Mouse (Mus musculus) heart, embryonic 10.5 days (tissue): ENCODE data around the gene Usp2. TPM values are rescaled to one million over a fixed set of nuclear protein-coding genes. Genes with fewer than 3 reads are reported as not detected.
A peak's percentile ranks its signal among the peaks of the same experiment; 100 is the strongest.

ENCODE experiments used
- DNase-seq: peaks from one replicate; pipeline ENCODE4 v3.0.0-alpha.2; 2017; ENCODE audit warnings: low spot score
- H3K27ac ChIP-seq: fragments of 300-500 bp; sonication (generic); 2 replicates; pipeline ENCODE4 v1.5.1; 2016; ENCODE audit warnings: mild to moderate bottlenecking
- H3K27me3 ChIP-seq: fragments of 300-500 bp; sonication (generic); 2 replicates; pipeline ENCODE4 v1.6.1; 2016; ENCODE audit warnings: mild to moderate bottlenecking; ENCODE audit not compliant: poor library complexity, insufficient read depth, severe bottlenecking
- H3K36me3 ChIP-seq: fragments of 300-500 bp; sonication (generic); 2 replicates; pipeline ENCODE4 v1.6.1; 2016; ENCODE audit warnings: mild to moderate bottlenecking, moderate library complexity
- H3K4me1 ChIP-seq: fragments of 300-500 bp; sonication (generic); 2 replicates; pipeline ENCODE4 v1.6.1; 2016; ENCODE audit warnings: mild to moderate bottlenecking
- H3K4me3 ChIP-seq: fragments of 300-500 bp; sonication (generic); 2 replicates; pipeline ENCODE4 v1.5.1; 2016; ENCODE audit warnings: mild to moderate bottlenecking, moderate library complexity
- H3K9me3 ChIP-seq: fragments of 300-500 bp; sonication (generic); 2 replicates; pipeline ENCODE4 v1.6.1; 2016; ENCODE audit warnings: mild to moderate bottlenecking, moderate library complexity
- WGBS: fragments of 180-500 bp; shearing (Covaris S2); methylation state at CpG from one replicate; pipeline ENCODE4 v1.1.7; 2016; 5-methylcytosine and 5-hydroxymethylcytosine counted together
- polyA plus RNA-seq: library from polyadenylated mRNA; unstranded; fragments of >200 nt; fragmentation: Nextera tagmentation; extraction: Ambion mirVana; gene quantifications from 2 replicates; pipeline ENCODE4 v1.2.1, GENCODE M21; 2016

Usp2 gene
- polyA plus RNA-seq, 1 experiment from 2014 or later, result 36.1 TPM

- Histone ChIP-seq H3K36me3 (peaks cover 16% of the 10 kb centered on the region; the same call in 1 of the 2 replicates), H3K9me3 (no peaks in the 10 kb centered on the region), H3K27me3 (peaks cover 11% of the 10 kb centered on the region; the same call in 1 of the 2 replicates), H3K27ac (no peak overlapping the region; the same call in 1 of the 2 replicates), H3K4me3 (no peak overlapping the region), H3K4me1 (peaks cover 88% of the 10 kb centered on the region)
- DNase-seq, result no peak
- 70% methylated on average over 10 of the region's 10 CpGs for WGBS
Measured at GRCm38 (mm10) chr9:44079997-44080780, 13.4 kb downstream of the Usp2 start.

- no peak overlapping the region for H3K27ac ChIP-seq
- peaks cover 88% of the 10 kb centered on the region for H3K4me1 ChIP-seq
- DNase-seq, result no peak
- peaks cover 19% of the 10 kb centered on the region; the same call in 1 of the 2 replicates for H3K27me3 ChIP-seq
- peaks cover 9% of the 10 kb centered on the region; the same call in 1 of the 2 replicates for H3K36me3 ChIP-seq
- H3K4me3 ChIP-seq, result no peak overlapping the region
- WGBS, result 75% methylated on average over 5 of the region's 5 CpGs
- H3K9me3 ChIP-seq, result no peaks in the 10 kb centered on the region
Measured at GRCm38 (mm10) chr9:44080953-44081352, 14.1 kb downstream of the Usp2 start.

- Histone ChIP-seq H3K27ac (no peak overlapping the region), H3K36me3 (0 out of 2 replicates have a peak, but pooled peaks cover 6% of the 10 kb centered on the region), H3K4me3 (no peak overlapping the region), H3K27me3 (peaks cover 25% of the 10 kb centered on the region; the same call in 1 of the 2 replicates), H3K9me3 (no peaks in the 10 kb centered on the region), H3K4me1 (peaks cover 89% of the 10 kb centered on the region)
- no peak for DNase-seq
- 80% methylated on average over 5 of the region's 5 CpGs for whole genome bisulfite sequencing
Measured at GRCm38 (mm10) chr9:44081581-44081980, 14.8 kb downstream of the Usp2 start.

GRCm38 (mm10) chr9:44082266-44082665 lies 15.4 kb downstream of the Usp2 start:
- H3K4me1 ChIP-seq, result peaks cover 89% of the 10 kb centered on the region
- WGBS, result 87% methylated on average over 5 of the region's 5 CpGs
- peaks cover 31% of the 10 kb centered on the region; the same call in 1 of the 2 replicates for H3K27me3 ChIP-seq
- no peaks in the 10 kb centered on the region for H3K9me3 ChIP-seq
- no peak for DNase-seq
- H3K36me3 ChIP-seq, result 0 out of 2 replicates have a peak, but pooled peaks cover 6% of the 10 kb centered on the region
- no peak overlapping the region for H3K4me3 ChIP-seq
- H3K27ac ChIP-seq, result peak overlapping the region; percentile 92; the same call in 1 of the 2 replicates

- Histone ChIP-seq H3K9me3 (no peaks in the 10 kb centered on the region), H3K27ac (peak overlapping the region; percentile 92), H3K36me3 (0 out of 2 replicates have a peak, but pooled peaks cover 3% of the 10 kb centered on the region), H3K27me3 (peaks cover 31% of the 10 kb centered on the region; the same call in 1 of the 2 replicates), H3K4me3 (peak overlapping the region; percentile 78), H3K4me1 (peaks cover 89% of the 10 kb centered on the region)
- no peak for DNase-seq
- 3% methylated on average over 23 of the region's 23 CpGs for WGBS
Measured at GRCm38 (mm10) chr9:44083392-44084121, 16.7 kb downstream of the Usp2 start.

GRCm38 (mm10) chr9:44084236-44084635 lies 17.4 kb downstream of the Usp2 start:
- 0 out of 2 replicates have a peak, but pooled peaks cover 7% of the 10 kb centered on the region for H3K36me3 ChIP-seq
- peaks cover 31% of the 10 kb centered on the region; the same call in 1 of the 2 replicates for H3K27me3 ChIP-seq
- H3K4me1 ChIP-seq, result peaks cover 89% of the 10 kb centered on the region
- H3K27ac ChIP-seq, result peak overlapping the region; percentile 92
- no peak for DNase-seq
- H3K4me3 ChIP-seq, result peak overlapping the region; percentile 78
- WGBS, result 1% methylated on average over 14 of the region's 14 CpGs
- no peaks in the 10 kb centered on the region for H3K9me3 ChIP-seq

- under 1% methylated on average over 62 of the region's 62 CpGs for WGBS
- Histone ChIP-seq H3K36me3 (peaks cover 11% of the 10 kb centered on the region; the same call in 1 of the 2 replicates), H3K27me3 (peaks cover 31% of the 10 kb centered on the region; the same call in 1 of the 2 replicates), H3K4me3 (peak overlapping the region; percentile 78), H3K9me3 (no peaks in the 10 kb centered on the region), H3K4me1 (peaks cover 89% of the 10 kb centered on the region), H3K27ac (peak overlapping the region; percentile 92)
- DNase-seq, result peak; percentile 95
Measured at GRCm38 (mm10) chr9:44084659-44085229, 17.9 kb downstream of the Usp2 start.

- WGBS, result 4% methylated on average over 10 of the region's 10 CpGs
- Histone ChIP-seq H3K9me3 (no peaks in the 10 kb centered on the region), H3K4me1 (peaks cover 88% of the 10 kb centered on the region), H3K27ac (peak overlapping the region; percentile 92), H3K36me3 (peaks cover 16% of the 10 kb centered on the region), H3K4me3 (peak overlapping the region; percentile 78), H3K27me3 (peaks cover 31% of the 10 kb centered on the region; the same call in 1 of the 2 replicates)
- no peak for DNase-seq
Measured at GRCm38 (mm10) chr9:44085276-44085675, 18.5 kb downstream of the Usp2 start.

- DNase-seq, result no peak
- peak overlapping the region; percentile 78 for H3K4me3 ChIP-seq
- H3K27me3 ChIP-seq, result peaks cover 31% of the 10 kb centered on the region; the same call in 1 of the 2 replicates
- 56% methylated on average over 15 of the region's 15 CpGs for WGBS
- peaks cover 23% of the 10 kb centered on the region for H3K36me3 ChIP-seq
- H3K9me3 ChIP-seq, result no peaks in the 10 kb centered on the region
- peaks cover 83% of the 10 kb centered on the region for H3K4me1 ChIP-seq
- H3K27ac ChIP-seq, result peak overlapping the region; percentile 92
Measured at GRCm38 (mm10) chr9:44085741-44086665, 19.2 kb downstream of the Usp2 start.

GRCm38 (mm10) chr9:44086960-44087359 lies 20.1 kb downstream of the Usp2 start:
- Histone ChIP-seq H3K9me3 (no peaks in the 10 kb centered on the region), H3K27ac (peak overlapping the region; percentile 92), H3K27me3 (peaks cover 31% of the 10 kb centered on the region; the same call in 1 of the 2 replicates), H3K36me3 (peaks cover 32% of the 10 kb centered on the region), H3K4me1 (peaks cover 81% of the 10 kb centered on the region), H3K4me3 (peak overlapping the region; percentile 78)
- WGBS, result 38% methylated on average over 10 of the region's 10 CpGs
- no peak for DNase-seq

GRCm38 (mm10) chr9:44087761-44088455 lies 21.1 kb downstream of the Usp2 start:
- H3K27me3 ChIP-seq, result peaks cover 27% of the 10 kb centered on the region; the same call in 1 of the 2 replicates
- peak overlapping the region; percentile 92 for H3K27ac ChIP-seq
- peaks cover 39% of the 10 kb centered on the region for H3K36me3 ChIP-seq
- peak overlapping the region; percentile 78 for H3K4me3 ChIP-seq
- DNase-seq, result peak; percentile 88
- WGBS, result 5% methylated on average over 15 of the region's 15 CpGs
- H3K9me3 ChIP-seq, result no peaks in the 10 kb centered on the region
- peaks cover 73% of the 10 kb centered on the region for H3K4me1 ChIP-seq
